Mouse (Mus musculus): ENCODE data around the gene Lmo4.

The Lmo4 gene

GRCm38 (mm10) chr3:144147244-144147643 is 57.8 kb downstream of the Lmo4 start:
- no peak for DNase-seq

GRCm38 (mm10) chr3:144144066-144144465 is 61.0 kb downstream of the Lmo4 start:
- DNase-seq, result no peak

GRCm38 (mm10) chr3:144142939-144143338 is 62.1 kb downstream of the Lmo4 start:
- DNase-seq, result no peak

GRCm38 (mm10) chr3:144141786-144142185 is 63.2 kb downstream of the Lmo4 start:
- no peak for DNase-seq

DNA sequence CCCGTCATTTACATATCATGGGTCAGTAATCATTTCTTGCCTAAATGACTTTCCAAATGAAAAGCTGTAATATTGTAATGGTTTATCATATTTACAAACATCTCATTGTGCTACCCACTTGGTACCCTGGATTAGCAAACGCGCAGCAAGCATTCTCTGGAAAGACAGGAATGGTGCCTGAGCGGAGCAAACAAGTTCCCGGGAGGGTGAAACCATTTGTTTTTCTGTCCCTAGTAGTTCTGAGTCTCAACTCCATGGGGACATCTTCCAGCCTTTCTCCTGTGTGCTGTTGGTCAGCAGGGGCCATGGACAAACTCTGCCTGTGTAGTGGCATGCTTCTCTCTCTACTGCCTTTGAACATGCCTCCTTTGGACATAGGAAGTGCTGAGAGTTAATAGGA is 64.2 kb downstream of the Lmo4 start:
- DNase-seq, result no peak

GRCm38 (mm10) chr3:144138659-144139058 is 66.4 kb downstream of the Lmo4 start:
- no peak for DNase-seq
